In genomic region chr6:15987334-15987733, GRCm38 (mm10) we compare ENCODE assay signal across 9 mouse cellular contexts.
DNase-seq lines count a peak whose midpoint lies in the region; ATAC-seq and TF ChIP-seq lines count a peak whose summit lies in the region.
"Had no signal": no experiment of that assay in that cellular context is flagged by ENCODE, and none has a peak within 500 bp of the region (broad histone marks: within the 10 kb centered on the region; RNA-seq: fewer than 3 reads in every experiment).

No protein-coding gene starts in this region.

- no peaks in the 10 kb centered on the region for H3K36me3 ChIP-seq in forebrain, embryonic 11.5 days (ENCODE audit: control insufficient read depth, insufficient read depth, low read length)
- H3K36me3 ChIP-seq in forebrain, embryonic 16.5 days (ENCODE audit: control insufficient read depth, insufficient read depth), result no peaks in the 10 kb centered on the region
- H3K36me3 ChIP-seq in liver, adult 2 months (ENCODE audit: control insufficient read depth, insufficient read depth, low read length), result no peaks in the 10 kb centered on the region
- no peaks in the 10 kb centered on the region for H3K36me3 ChIP-seq in liver, postnatal 0 days (replicated peaks; ENCODE audit: insufficient read depth, low read length)
- H3K36me3 ChIP-seq in embryonic facial prominence, embryonic 11.5 days (replicated peaks; ENCODE audit: control insufficient read depth, insufficient read depth, low read depth, low read length), result no peaks in the 10 kb centered on the region

- H3K4me2 ChIP-seq in forebrain, embryonic 11.5 days (ENCODE audit: low read depth, low read length, severe bottlenecking), result no peak overlapping the region
- H3K4me2 ChIP-seq in forebrain, embryonic 16.5 days (ENCODE audit: low read length), result no peak overlapping the region
- H3K4me2 ChIP-seq in liver, postnatal 0 days (ENCODE audit: low read depth, low read length), result no peak overlapping the region
- no peak overlapping the region for H3K4me2 ChIP-seq in embryonic facial prominence, embryonic 11.5 days (ENCODE audit: low read depth, low read length)

- ATAC-seq in forebrain, embryonic 11.5 days (replicated peaks; ENCODE audit: low FRiP score), result 0 out of 2 replicates have a peak, but pooled peaks have one; percentile 27
- no peak for ATAC-seq in forebrain, embryonic 16.5 days
- ATAC-seq in liver, postnatal 0 days, result no peak
- ATAC-seq in embryonic facial prominence, embryonic 11.5 days (replicated peaks; ENCODE audit: insufficient number of reproducible peaks, low FRiP score, low TSS enrichment, low read depth), result no peak

- no peak overlapping the region for H3K27ac ChIP-seq in forebrain, embryonic 11.5 days (ENCODE audit: low read depth, low read length)
- no peak overlapping the region for H3K27ac ChIP-seq in forebrain, embryonic 16.5 days (ENCODE audit: low read length)
- no peak overlapping the region for H3K27ac ChIP-seq in liver, adult 2 months (replicated peaks; ENCODE audit: insufficient read depth, low read depth, low read length)
- H3K27ac ChIP-seq in liver, postnatal 0 days (ENCODE audit: low read depth), result no peak overlapping the region
- no peak overlapping the region for H3K27ac ChIP-seq in embryonic facial prominence, embryonic 11.5 days (replicated peaks; ENCODE audit: low read depth, low read length)
- H3K27ac ChIP-seq: liver, embryonic 14.5 days had no signal

- 59% methylated on average over 5 of the region's 5 CpGs for WGBS in forebrain, embryonic 11.5 days
- WGBS in forebrain, embryonic 16.5 days, result 23% methylated on average over 5 of the region's 5 CpGs
- 67% methylated on average over 5 of the region's 5 CpGs for WGBS in liver, adult 2 months
- 60% methylated on average over 5 of the region's 5 CpGs for WGBS in liver, postnatal 0 days (ENCODE audit: insufficient replicate concordance)
- 55% methylated on average over 5 of the region's 5 CpGs for WGBS in embryonic facial prominence, embryonic 11.5 days

- TF ChIP-seq POLR2A in liver, adult 2 months (IDR thresholded peaks at IDR 0.05; ENCODE audit: extremely low read depth, insufficient read depth, low read length), result no peak

- H3K27me3 ChIP-seq in forebrain, embryonic 11.5 days (ENCODE audit: control insufficient read depth, insufficient read depth, low read length), result no peaks in the 10 kb centered on the region
- no peaks in the 10 kb centered on the region for H3K27me3 ChIP-seq in forebrain, embryonic 16.5 days (replicated peaks; ENCODE audit: control insufficient read depth, insufficient read depth, low read length)
- no peaks in the 10 kb centered on the region for H3K27me3 ChIP-seq in liver, adult 2 months (ENCODE audit: control insufficient read depth, insufficient read depth, low read length)
- H3K27me3 ChIP-seq in liver, postnatal 0 days (ENCODE audit: insufficient read depth, low read length), result no peaks in the 10 kb centered on the region
- no peaks in the 10 kb centered on the region for H3K27me3 ChIP-seq in embryonic facial prominence, embryonic 11.5 days (ENCODE audit: control insufficient read depth, insufficient read depth, low read length)

- TF ChIP-seq EP300 in liver, postnatal 0 days (IDR thresholded peaks at IDR 0.05; ENCODE audit: low read depth), result no peak

- H3K4me1 ChIP-seq in forebrain, embryonic 11.5 days (replicated peaks; ENCODE audit: control insufficient read depth, insufficient read depth, low read length), result no peaks in the 10 kb centered on the region
- H3K4me1 ChIP-seq in forebrain, embryonic 16.5 days (replicated peaks; ENCODE audit: control insufficient read depth, insufficient read depth, low read length), result no peaks in the 10 kb centered on the region; the same call in 1 of the 2 replicates
- H3K4me1 ChIP-seq in liver, adult 2 months (ENCODE audit: control insufficient read depth, insufficient read depth, low read length), result no peaks in the 10 kb centered on the region
- H3K4me1 ChIP-seq in liver, postnatal 0 days (ENCODE audit: insufficient read depth), result no peaks in the 10 kb centered on the region
- H3K4me1 ChIP-seq in embryonic facial prominence, embryonic 11.5 days (ENCODE audit: control insufficient read depth, insufficient read depth, low read length), result no peaks in the 10 kb centered on the region

- no peak overlapping the region for H3K9ac ChIP-seq in forebrain, embryonic 11.5 days (ENCODE audit: low read length)
- no peak overlapping the region for H3K9ac ChIP-seq in forebrain, embryonic 16.5 days (replicated peaks; ENCODE audit: low read depth, low read length)
- no peak overlapping the region for H3K9ac ChIP-seq in liver, adult 2 months (ENCODE audit: low read depth, low read length)
- H3K9ac ChIP-seq in liver, postnatal 0 days (replicated peaks), result no peak overlapping the region
- H3K9ac ChIP-seq in embryonic facial prominence, embryonic 11.5 days (replicated peaks; ENCODE audit: low read length), result no peak overlapping the region
- H3K9ac ChIP-seq: liver, embryonic 14.5 days had no signal

- DNase-seq in forebrain, embryonic 11.5 days (ENCODE audit: low spot score), result no peak
- peak; percentile 3 for DNase-seq in liver, adult 2 months (ENCODE audit: extremely low read depth, low read depth, low spot score)
- no peak for DNase-seq in liver, postnatal 0 days
- peak; percentile 3 for DNase-seq in embryonic facial prominence, embryonic 11.5 days (ENCODE audit: low spot score)
- DNase-seq in right cerebral cortex, adult 2 months (ENCODE audit: low spot score in 2 of 2), result peak; percentile 4 to 13
- DNase-seq in layer of hippocampus, adult 9-11 months, result no peak
- DNase-seq in lung, postnatal 36 days, result no peak

- H3K79me2 ChIP-seq in liver, adult 2 months (ENCODE audit: control insufficient read depth, insufficient read depth, low read length), result no peaks in the 10 kb centered on the region

- TF ChIP-seq CTCF in liver, adult 2 months (IDR thresholded peaks at IDR 0.05; ENCODE audit: low read depth, low read length), result no peak
- no peak for TF ChIP-seq CTCF in liver, postnatal 0 days (IDR thresholded peaks at IDR 0.05; ENCODE audit: low read depth)

- H3K4me3 ChIP-seq in forebrain, embryonic 11.5 days (ENCODE audit: low read depth, low read length), result no peak overlapping the region
- no peak overlapping the region for H3K4me3 ChIP-seq in forebrain, embryonic 16.5 days (replicated peaks; ENCODE audit: low read length)
- H3K4me3 ChIP-seq in liver, adult 2 months (ENCODE audit: insufficient read depth, low read depth, low read length), result no peak overlapping the region
- H3K4me3 ChIP-seq in liver, postnatal 0 days (ENCODE audit: low read depth, low read length), result no peak overlapping the region
- H3K4me3 ChIP-seq in embryonic facial prominence, embryonic 11.5 days (ENCODE audit: low read depth, low read length), result no peak overlapping the region

- H3K9me3 ChIP-seq in forebrain, embryonic 11.5 days (ENCODE audit: control insufficient read depth, low read length), result no peaks in the 10 kb centered on the region
- H3K9me3 ChIP-seq in forebrain, embryonic 16.5 days (ENCODE audit: control insufficient read depth, low read length), result no peaks in the 10 kb centered on the region
- no peaks in the 10 kb centered on the region for H3K9me3 ChIP-seq in liver, postnatal 0 days (ENCODE audit: low read length)
- H3K9me3 ChIP-seq in embryonic facial prominence, embryonic 11.5 days (replicated peaks; ENCODE audit: control insufficient read depth, low read length), result no peaks in the 10 kb centered on the region

Comparison
In these comparisons a context has a peak if more than half of its experiments do, and no peak if none do; other contexts are left out.
1. DNase-seq: peak in liver, adult 2 months (single experiment), embryonic facial prominence, embryonic 11.5 days (single experiment) and right cerebral cortex, adult 2 months (2 of 2); none in forebrain, embryonic 11.5 days (single experiment), liver, postnatal 0 days (single experiment), layer of hippocampus, adult 9-11 months (single experiment) and lung, postnatal 36 days (single experiment).